Mouse (Mus musculus): ENCODE data around the gene Hpf1. TPM values are rescaled to one million over a fixed set of nuclear protein-coding genes. Genes with fewer than 3 reads are reported as not detected.

Gene Hpf1
- polyA plus RNA-seq, 1 experiment from 2014 or later, result 112 TPM

Other genes starting within 250 kb of the Hpf1 start
- gene Clcn3, start 92.9 kb downstream of the Hpf1 start, polyA plus RNA-seq (2015; fragmentation: Nextera tagmentation; extraction: Ambion mirVana), result 59.7 and 60.9 TPM in 2 replicates
- 27.4 and 27.7 TPM in 2 replicates for gene Nek1, start 102.8 kb downstream of the Hpf1 start, polyA plus RNA-seq (2015; fragmentation: Nextera tagmentation; extraction: Ambion mirVana)

Measured in hindbrain, embryonic 13.5 days (tissue).